Mouse (Mus musculus): Measurements from ENCODE around the gene Megf11.

DNA sequence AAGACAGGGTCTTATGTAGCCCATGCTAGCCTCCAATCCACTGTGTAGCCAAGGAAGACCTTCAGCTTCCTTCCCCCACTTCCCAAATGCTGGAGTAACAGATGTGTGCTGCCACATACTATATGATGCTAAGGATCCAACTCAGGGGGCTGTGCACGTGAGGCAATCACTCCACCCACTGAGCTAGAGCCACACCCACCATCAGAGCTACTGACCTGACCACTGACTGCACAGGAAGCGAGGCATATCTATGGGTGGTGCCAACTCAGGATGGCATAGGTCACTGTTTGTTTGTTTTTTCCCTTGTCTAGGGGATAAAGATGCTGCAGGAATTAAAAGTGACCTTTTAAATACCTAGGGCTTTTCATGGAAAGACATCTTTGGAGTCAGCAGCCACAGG, 86.7 kb downstream of the Megf11 start:
- TF ChIP-seq CTCF (IDR thresholded peaks at IDR 0.05; ENCODE audit: borderline replicate concordance, insufficient read depth, low read length) = no peak
- no peak for TF ChIP-seq POLR2A (IDR thresholded peaks at IDR 0.05; ENCODE audit: low read depth, low read length)
